Mouse (Mus musculus): ENCODE measurements around the gene Oprd1. TPM values are rescaled to one million over a fixed set of nuclear protein-coding genes. Genes with fewer than 3 reads are reported as not detected.

Oprd1 gene
- polyA plus RNA-seq, 1 experiment from 2014 or later, result 0.84 TPM

- H3K27ac ChIP-seq (ENCODE audit: low read length), result no peak overlapping the region
- ATAC-seq, result no peak
- no peaks in the 10 kb centered on the region for H3K36me3 ChIP-seq (ENCODE audit: control insufficient read depth, insufficient read depth, low read length)
- H3K4me3 ChIP-seq (ENCODE audit: low read depth, low read length), result no peak overlapping the region
- no peak overlapping the region for H3K4me2 ChIP-seq (ENCODE audit: low read length)
- 82% methylated on average over 9 of the region's 11 CpGs for WGBS
- no peaks in the 10 kb centered on the region for H3K27me3 ChIP-seq (ENCODE audit: control insufficient read depth, insufficient read depth, low read depth, low read length)
- no peak overlapping the region for H3K9ac ChIP-seq (ENCODE audit: low read depth, low read length)
- no peaks in the 10 kb centered on the region for H3K4me1 ChIP-seq (ENCODE audit: control insufficient read depth, insufficient read depth, low read length)
- no peaks in the 10 kb centered on the region for H3K9me3 ChIP-seq (replicated peaks; ENCODE audit: control insufficient read depth, low read length, poor library complexity, severe bottlenecking)
Measured at GRCm38 (mm10) chr4:132130645-132131044, 13.6 kb downstream of the Oprd1 start.

- Histone ChIP-seq H3K4me1 (ENCODE audit: control insufficient read depth, insufficient read depth, low read length) (no peaks in the 10 kb centered on the region), H3K4me3 (ENCODE audit: low read depth, low read length) (no peak overlapping the region), H3K9ac (ENCODE audit: low read depth, low read length) (no peak overlapping the region), H3K27ac (ENCODE audit: low read length) (no peak overlapping the region), H3K27me3 (ENCODE audit: control insufficient read depth, insufficient read depth, low read depth, low read length) (no peaks in the 10 kb centered on the region), H3K9me3 (replicated peaks; ENCODE audit: control insufficient read depth, low read length, poor library complexity, severe bottlenecking) (no peaks in the 10 kb centered on the region), H3K4me2 (ENCODE audit: low read length) (no peak overlapping the region), H3K36me3 (ENCODE audit: control insufficient read depth, insufficient read depth, low read length) (no peaks in the 10 kb centered on the region)
- WGBS, result 84% methylated on average over 2 of the region's 2 CpGs
- no peak for ATAC-seq
Measured at GRCm38 (mm10) chr4:132130134-132130533, 14.2 kb downstream of the Oprd1 start.

GRCm38 (mm10) chr4:132128997-132129636 is 15.2 kb downstream of the Oprd1 start:
- ATAC-seq, result no peak
- Histone ChIP-seq H3K36me3 (ENCODE audit: control insufficient read depth, insufficient read depth, low read length) (no peaks in the 10 kb centered on the region), H3K9me3 (replicated peaks; ENCODE audit: control insufficient read depth, low read length, poor library complexity, severe bottlenecking) (no peaks in the 10 kb centered on the region), H3K4me2 (ENCODE audit: low read length) (no peak overlapping the region), H3K27ac (ENCODE audit: low read length) (0 out of 2 replicates have a peak overlapping the region, but pooled peaks have one; percentile 5), H3K4me3 (ENCODE audit: low read depth, low read length) (no peak overlapping the region), H3K27me3 (ENCODE audit: control insufficient read depth, insufficient read depth, low read depth, low read length) (no peaks in the 10 kb centered on the region), H3K9ac (ENCODE audit: low read depth, low read length) (no peak overlapping the region), H3K4me1 (ENCODE audit: control insufficient read depth, insufficient read depth, low read length) (no peaks in the 10 kb centered on the region)
- WGBS, result 4% methylated on average over 6 of the region's 6 CpGs

DNA sequence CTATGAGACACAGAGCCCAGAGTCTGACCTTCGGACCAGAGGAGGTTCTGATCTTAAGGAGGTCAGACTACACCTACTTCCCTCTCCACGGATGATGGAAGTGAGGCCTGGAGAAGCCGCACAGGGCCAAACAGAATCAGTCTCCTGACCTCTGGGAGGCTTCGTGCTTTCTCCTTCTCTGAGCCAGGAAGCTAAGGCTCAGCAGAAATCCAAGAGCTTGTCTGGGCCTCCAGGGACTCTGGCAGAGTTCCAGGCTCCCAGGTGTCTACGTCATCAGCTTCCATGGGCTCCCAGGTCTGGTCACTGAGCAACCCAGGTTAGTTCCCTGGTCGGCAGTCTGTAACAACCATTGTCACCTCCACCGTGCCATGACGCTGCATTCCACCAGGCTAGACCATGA is 17.2 kb downstream of the Oprd1 start:
- H3K4me2 ChIP-seq (ENCODE audit: low read length), result no peak overlapping the region
- H3K4me1 ChIP-seq (ENCODE audit: control insufficient read depth, insufficient read depth, low read length), result no peaks in the 10 kb centered on the region
- H3K36me3 ChIP-seq (ENCODE audit: control insufficient read depth, insufficient read depth, low read length), result no peaks in the 10 kb centered on the region
- H3K27ac ChIP-seq (ENCODE audit: low read length), result no peak overlapping the region
- H3K9me3 ChIP-seq (replicated peaks; ENCODE audit: control insufficient read depth, low read length, poor library complexity, severe bottlenecking), result no peaks in the 10 kb centered on the region
- no peak overlapping the region for H3K9ac ChIP-seq (ENCODE audit: low read depth, low read length)
- H3K27me3 ChIP-seq (ENCODE audit: control insufficient read depth, insufficient read depth, low read depth, low read length), result no peaks in the 10 kb centered on the region
- no peak for ATAC-seq
- 91% methylated on average over 8 of the region's 8 CpGs for WGBS
- H3K4me3 ChIP-seq (ENCODE audit: low read depth, low read length), result no peak overlapping the region

DNA sequence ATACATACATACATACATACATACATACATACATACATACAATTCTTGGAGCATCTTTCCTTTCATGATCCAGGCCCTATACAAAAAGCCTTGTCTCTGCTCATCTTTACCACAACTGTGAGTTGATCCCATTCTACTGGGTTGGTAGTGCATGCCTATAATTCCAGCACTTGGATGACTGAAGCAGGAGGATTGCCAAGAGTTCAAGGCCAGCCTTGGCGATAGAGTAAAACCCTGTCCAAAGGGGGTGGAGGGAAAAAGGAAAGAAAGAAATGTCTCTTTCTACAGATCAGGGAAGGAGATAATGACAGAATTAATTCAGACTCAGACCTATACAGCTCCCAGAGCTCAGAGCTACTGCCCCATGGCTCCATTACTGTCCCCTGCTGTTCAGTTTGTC is 21.1 kb downstream of the Oprd1 start:
- no peaks in the 10 kb centered on the region for H3K4me1 ChIP-seq (ENCODE audit: control insufficient read depth, insufficient read depth, low read length)
- ATAC-seq, result no peak
- H3K4me3 ChIP-seq (ENCODE audit: low read depth, low read length), result no peak overlapping the region
- no peaks in the 10 kb centered on the region for H3K27me3 ChIP-seq (ENCODE audit: control insufficient read depth, insufficient read depth, low read depth, low read length)
- no peak overlapping the region for H3K9ac ChIP-seq (ENCODE audit: low read depth, low read length)
- no peak overlapping the region for H3K4me2 ChIP-seq (ENCODE audit: low read length)
- no peak overlapping the region for H3K27ac ChIP-seq (ENCODE audit: low read length)
- WGBS, result 92% methylated on average over 1 of the region's 1 CpGs
- no peaks in the 10 kb centered on the region for H3K9me3 ChIP-seq (replicated peaks; ENCODE audit: control insufficient read depth, low read length, poor library complexity, severe bottlenecking)
- H3K36me3 ChIP-seq (ENCODE audit: control insufficient read depth, insufficient read depth, low read length), result no peaks in the 10 kb centered on the region

- Histone ChIP-seq H3K4me3 (ENCODE audit: low read depth, low read length) (no peak overlapping the region), H3K27ac (ENCODE audit: low read length) (no peak overlapping the region), H3K9me3 (replicated peaks; ENCODE audit: control insufficient read depth, low read length, poor library complexity, severe bottlenecking) (no peaks in the 10 kb centered on the region), H3K4me2 (ENCODE audit: low read length) (no peak overlapping the region), H3K9ac (ENCODE audit: low read depth, low read length) (no peak overlapping the region), H3K36me3 (ENCODE audit: control insufficient read depth, insufficient read depth, low read length) (no peaks in the 10 kb centered on the region), H3K27me3 (ENCODE audit: control insufficient read depth, insufficient read depth, low read depth, low read length) (no peaks in the 10 kb centered on the region), H3K4me1 (ENCODE audit: control insufficient read depth, insufficient read depth, low read length) (no peaks in the 10 kb centered on the region)
- 79% methylated on average over 5 of the region's 5 CpGs for WGBS
- no peak for ATAC-seq
Measured at GRCm38 (mm10) chr4:132121674-132122073, 22.6 kb downstream of the Oprd1 start.

DNA sequence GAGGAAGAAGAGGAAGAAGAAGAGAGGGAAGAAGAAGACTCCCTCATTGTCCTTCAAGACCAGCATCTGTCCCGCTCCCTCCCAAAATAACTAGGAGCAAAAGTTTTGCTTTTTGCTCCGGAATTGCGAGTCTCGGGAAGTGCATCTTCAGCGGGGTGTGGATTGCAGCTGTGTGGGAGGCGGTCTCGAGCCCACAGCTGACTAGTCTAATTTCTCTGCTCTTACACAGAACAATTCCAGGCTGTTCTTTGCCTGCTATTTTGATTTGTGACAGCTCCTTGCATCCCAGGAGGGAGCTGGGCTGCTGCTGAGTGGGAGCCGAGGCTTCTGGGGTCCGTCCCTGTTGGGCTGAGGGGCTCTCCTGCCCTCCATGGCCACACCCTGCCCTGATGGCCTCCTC is 24.7 kb downstream of the Oprd1 start:
- WGBS, result 69% methylated on average over 9 of the region's 9 CpGs
- no peak for ATAC-seq

GRCm38 (mm10) chr4:132116315-132116714 is 28.0 kb downstream of the Oprd1 start:
- Histone ChIP-seq H3K27me3 (ENCODE audit: control insufficient read depth, insufficient read depth, low read depth, low read length) (no peaks in the 10 kb centered on the region), H3K27ac (ENCODE audit: low read length) (no peak overlapping the region), H3K4me1 (ENCODE audit: control insufficient read depth, insufficient read depth, low read length) (no peaks in the 10 kb centered on the region), H3K36me3 (ENCODE audit: control insufficient read depth, insufficient read depth, low read length) (no peaks in the 10 kb centered on the region), H3K4me3 (ENCODE audit: low read depth, low read length) (no peak overlapping the region), H3K4me2 (ENCODE audit: low read length) (no peak overlapping the region), H3K9ac (ENCODE audit: low read depth, low read length) (no peak overlapping the region), H3K9me3 (replicated peaks; ENCODE audit: control insufficient read depth, low read length, poor library complexity, severe bottlenecking) (no peaks in the 10 kb centered on the region)
- ATAC-seq, result no peak
- WGBS, result 89% methylated on average over 4 of the region's 4 CpGs

More for the DNA sequence above, 24.7 kb downstream of the Oprd1 start:
- no peaks in the 10 kb centered on the region for H3K36me3 ChIP-seq (ENCODE audit: control insufficient read depth, insufficient read depth, low read length)
- no peaks in the 10 kb centered on the region for H3K4me1 ChIP-seq (ENCODE audit: control insufficient read depth, insufficient read depth, low read length)
- H3K4me2 ChIP-seq (ENCODE audit: low read length), result no peak overlapping the region
- H3K27me3 ChIP-seq (ENCODE audit: control insufficient read depth, insufficient read depth, low read depth, low read length), result no peaks in the 10 kb centered on the region
- no peaks in the 10 kb centered on the region for H3K9me3 ChIP-seq (replicated peaks; ENCODE audit: control insufficient read depth, low read length, poor library complexity, severe bottlenecking)
- H3K4me3 ChIP-seq (ENCODE audit: low read depth, low read length), result no peak overlapping the region
- no peak overlapping the region for H3K27ac ChIP-seq (ENCODE audit: low read length)
- no peak overlapping the region for H3K9ac ChIP-seq (ENCODE audit: low read depth, low read length)

DNA sequence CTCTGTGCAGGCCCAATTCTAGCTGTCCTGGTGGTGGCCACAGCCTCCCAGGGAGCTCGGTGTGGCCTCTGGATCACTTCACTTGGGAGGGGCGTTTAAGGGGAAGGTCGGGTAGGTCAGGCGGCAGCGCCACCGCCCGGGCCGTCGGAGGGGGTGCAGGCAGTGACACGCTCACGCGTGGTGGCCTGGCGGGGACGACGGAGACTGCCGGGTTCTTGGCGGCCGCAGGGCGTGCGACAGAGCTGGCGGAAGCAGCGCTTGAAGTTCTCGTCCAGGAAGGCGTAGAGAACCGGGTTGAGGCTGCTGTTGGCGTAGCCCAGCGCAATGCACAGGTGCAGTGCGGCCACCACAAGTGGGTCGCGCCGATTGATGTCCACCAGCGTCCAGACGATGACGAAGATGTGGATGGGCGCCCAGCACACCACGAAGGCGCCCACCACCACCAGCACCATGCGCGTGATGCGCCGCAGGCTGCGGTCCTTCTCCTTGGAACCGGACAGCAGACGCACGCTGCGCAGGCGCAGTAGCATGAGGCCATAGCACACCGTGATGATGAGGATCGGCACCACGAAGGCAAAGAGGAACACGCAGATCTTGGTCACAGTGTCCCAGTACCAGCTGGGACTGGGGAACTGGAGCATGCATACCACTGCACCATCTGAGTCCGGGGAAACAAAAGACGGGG is 30.7 kb downstream of the Oprd1 start:
- Histone ChIP-seq H3K9me3 (replicated peaks; ENCODE audit: control insufficient read depth, low read length, poor library complexity, severe bottlenecking) (no peaks in the 10 kb centered on the region), H3K9ac (ENCODE audit: low read depth, low read length) (0 out of 2 replicates have a peak overlapping the region, but pooled peaks have one; percentile 50), H3K36me3 (ENCODE audit: control insufficient read depth, insufficient read depth, low read length) (no peaks in the 10 kb centered on the region), H3K4me2 (ENCODE audit: low read length) (peak overlapping the region; percentile 50), H3K27ac (ENCODE audit: low read length) (no peak overlapping the region), H3K27me3 (ENCODE audit: control insufficient read depth, insufficient read depth, low read depth, low read length) (no peaks in the 10 kb centered on the region), H3K4me3 (ENCODE audit: low read depth, low read length) (peak overlapping the region; percentile 33), H3K4me1 (ENCODE audit: control insufficient read depth, insufficient read depth, low read length) (no peaks in the 10 kb centered on the region)
- 47% methylated on average over 53 of the region's 53 CpGs for WGBS
- no peak for ATAC-seq
